Mouse (Mus musculus) layer of hippocampus, postnatal 25 days (tissue): ENCODE results near the gene Ppp3ca. TPM values are rescaled to one million over a fixed set of nuclear protein-coding genes. Genes with fewer than 3 reads are reported as not detected.

Source experiments
- DNase-seq, 2 experiments: peaks; one replicate each; pipeline ENCODE4 v3.0.0; 2022; ENCODE audit warnings: mixed read lengths in 2 of 2, low spot score in 1 of 2; ENCODE audit errors: extremely low spot score in 1 of 2
- total RNA-seq, 2 experiments: library from RNA; stranded (reverse); gene quantifications; 2 replicates each; pipeline ENCODE4 v1.2.3; 2021

Gene Ppp3ca
- total RNA-seq, 2 experiments from 2014 or later, result 1,252 to 1,286 TPM

DNA sequence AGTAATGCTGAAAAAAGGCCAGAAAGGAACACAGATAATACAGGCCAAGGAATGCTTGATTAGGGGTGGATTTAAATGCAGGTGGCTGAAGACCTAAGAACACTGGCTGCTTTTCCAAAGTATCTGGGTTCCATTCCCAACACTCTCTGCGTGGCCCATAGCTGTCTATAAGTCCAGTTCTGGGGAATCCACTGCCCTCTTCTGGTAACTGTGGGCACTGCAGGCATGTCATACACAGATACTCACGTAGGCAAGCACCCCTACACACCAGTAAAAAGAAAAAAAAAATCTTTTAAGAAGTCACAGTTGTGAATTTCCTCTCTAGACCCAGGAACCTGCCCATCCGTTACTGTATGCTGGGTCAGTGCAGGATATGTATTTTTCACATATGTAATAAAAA, 167.7 kb downstream of the Ppp3ca start:
- DNase-seq, result peak in 1 of 2 experiments; percentile 61

DNA sequence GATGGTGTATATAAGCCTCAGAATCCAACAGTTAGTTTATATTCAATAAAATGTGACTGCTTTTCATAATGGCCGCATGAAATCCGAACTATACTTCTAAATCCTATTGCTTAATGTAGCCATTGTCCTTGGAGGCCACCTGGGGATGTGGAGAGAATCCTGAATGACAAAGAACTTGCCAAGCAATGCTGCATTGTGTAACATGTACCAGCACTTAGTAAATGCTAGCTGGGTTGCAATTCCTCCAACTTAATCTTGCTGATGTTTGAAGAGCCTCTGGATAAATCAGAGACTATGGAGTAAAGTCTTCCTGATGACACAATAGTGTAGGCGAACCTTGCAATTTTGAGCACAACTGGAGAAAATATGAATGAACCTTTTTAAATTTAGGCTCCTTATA, 171.4 kb downstream of the Ppp3ca start:
- DNase-seq, result no peak

DNA sequence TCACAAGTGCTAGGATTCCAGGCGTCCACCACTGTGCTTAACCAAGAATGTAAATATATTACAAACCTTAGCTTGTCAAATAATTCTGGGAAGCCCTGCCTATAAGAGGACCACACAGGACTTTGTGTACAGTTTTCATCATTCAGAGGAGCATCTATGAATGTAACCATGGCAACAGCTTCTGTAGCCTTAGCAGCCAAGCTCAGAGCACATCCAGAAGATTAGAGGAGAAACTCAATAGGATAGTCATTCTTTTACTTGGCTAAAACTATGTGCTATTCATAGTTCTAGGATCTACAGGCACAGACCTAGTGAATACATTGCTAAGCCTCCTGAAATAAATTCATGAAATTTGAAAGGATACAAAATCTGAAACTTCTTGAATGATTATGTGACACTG, 172.5 kb downstream of the Ppp3ca start:
- no peak for DNase-seq

DNA sequence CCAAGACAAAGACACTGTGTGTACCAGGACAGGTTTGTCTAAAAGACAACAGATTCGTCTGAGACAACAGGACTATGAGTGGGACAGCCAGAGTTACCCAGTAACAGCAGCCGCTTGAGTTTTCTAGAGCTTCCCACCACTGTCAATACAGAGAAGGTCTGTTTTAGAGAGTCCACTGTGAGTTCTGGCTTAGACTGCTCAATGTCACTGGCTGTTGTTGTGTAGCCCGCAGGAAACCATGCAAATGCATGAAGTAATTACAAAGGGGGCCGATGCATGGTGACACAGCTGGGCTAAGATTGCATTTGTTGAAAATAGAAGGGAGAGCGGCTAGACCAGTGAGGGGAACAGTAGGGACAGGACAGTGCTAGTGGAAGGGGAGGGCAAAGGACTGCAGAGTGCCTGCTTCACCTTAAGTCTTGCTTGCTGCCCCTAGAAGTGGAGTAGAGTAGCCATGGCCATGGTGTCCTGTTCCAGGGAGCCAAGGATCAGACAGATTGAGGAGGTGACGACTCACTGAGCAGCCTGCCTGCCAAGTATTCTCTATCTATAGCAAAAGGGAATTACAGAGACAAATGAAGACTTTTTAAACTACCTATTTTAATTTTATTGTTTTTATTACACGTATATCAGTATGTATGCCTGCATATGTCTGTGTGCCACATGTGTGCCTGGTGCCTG, 174.0 kb downstream of the Ppp3ca start:
- DNase-seq, result no peak

DNA sequence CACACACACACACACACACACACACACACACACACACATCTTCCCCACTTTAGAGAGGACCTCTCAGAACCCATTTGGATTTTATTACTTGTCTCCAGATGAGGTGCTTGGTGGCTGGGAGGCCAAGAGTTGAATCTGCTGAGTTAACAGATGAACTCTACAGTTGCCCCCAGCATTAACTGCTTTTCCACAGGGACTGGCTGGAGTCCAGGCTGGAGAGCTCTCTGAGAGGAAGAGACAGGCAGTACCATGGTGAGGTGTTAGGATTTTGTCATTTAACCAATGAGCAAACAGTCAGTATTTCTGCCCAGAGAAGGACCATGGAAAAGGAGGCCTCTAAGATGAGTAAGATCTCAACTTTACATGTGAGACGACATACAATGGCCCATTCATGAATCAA, 179.1 kb downstream of the Ppp3ca start:
- DNase-seq, result no peak

DNA sequence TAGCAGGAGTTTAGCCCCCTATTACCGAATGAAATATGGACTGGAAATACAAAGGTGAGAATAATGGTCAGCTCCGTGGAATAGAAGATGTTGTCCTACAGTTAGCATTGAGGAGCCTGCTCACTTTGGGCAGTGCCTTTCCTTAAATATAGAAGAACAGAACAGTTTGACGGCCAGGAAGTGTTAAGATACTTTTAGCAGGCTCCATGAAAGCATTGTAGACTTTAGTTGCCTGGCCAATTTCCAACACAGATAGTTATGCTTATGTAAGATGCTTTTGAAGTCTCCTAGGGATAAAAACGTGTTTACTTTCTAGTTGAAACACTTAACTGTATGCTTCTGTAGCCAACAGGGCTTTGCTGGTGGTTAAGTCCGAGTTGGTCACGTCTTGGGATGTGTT, 183.0 kb downstream of the Ppp3ca start:
- no peak for DNase-seq

DNA sequence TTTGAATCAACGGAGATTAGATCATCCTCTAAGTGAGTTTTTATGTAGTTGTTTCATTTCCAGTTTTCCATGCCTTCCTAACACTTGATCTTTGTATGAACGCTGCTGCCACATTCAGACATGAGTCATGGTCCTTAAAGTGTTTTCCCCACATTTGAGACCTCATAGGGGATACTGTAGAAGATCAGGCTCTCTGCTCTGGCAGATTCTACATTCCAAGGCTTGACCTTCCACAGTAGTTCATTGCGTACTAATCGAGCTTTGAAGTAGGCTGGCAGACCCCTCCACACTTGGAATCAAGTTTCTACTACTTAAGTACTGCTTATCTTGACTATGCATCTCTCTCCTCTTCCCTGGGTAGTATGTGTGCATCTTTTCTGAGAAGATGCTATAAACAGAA, 183.7 kb downstream of the Ppp3ca start:
- DNase-seq, result no peak

DNA sequence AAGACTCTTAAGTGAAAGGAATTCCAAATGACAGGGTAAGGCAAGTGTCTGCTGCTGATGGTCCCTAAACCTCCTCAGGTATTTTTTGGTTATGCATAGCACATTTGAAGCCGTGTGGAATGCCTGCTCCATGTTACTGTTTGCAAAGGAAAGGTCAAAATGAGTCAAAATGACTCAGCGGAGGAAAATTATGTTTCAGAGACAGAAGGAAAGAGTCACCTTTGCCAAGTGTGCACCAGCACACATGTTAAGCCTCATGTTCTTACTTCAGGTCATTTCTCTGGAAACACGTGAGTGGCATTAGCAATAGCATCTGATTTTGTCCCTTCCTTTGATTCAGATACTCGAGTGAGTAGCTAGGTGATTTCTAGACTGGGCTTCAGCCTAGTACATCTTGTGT, 186.1 kb downstream of the Ppp3ca start:
- DNase-seq, result no peak

DNA sequence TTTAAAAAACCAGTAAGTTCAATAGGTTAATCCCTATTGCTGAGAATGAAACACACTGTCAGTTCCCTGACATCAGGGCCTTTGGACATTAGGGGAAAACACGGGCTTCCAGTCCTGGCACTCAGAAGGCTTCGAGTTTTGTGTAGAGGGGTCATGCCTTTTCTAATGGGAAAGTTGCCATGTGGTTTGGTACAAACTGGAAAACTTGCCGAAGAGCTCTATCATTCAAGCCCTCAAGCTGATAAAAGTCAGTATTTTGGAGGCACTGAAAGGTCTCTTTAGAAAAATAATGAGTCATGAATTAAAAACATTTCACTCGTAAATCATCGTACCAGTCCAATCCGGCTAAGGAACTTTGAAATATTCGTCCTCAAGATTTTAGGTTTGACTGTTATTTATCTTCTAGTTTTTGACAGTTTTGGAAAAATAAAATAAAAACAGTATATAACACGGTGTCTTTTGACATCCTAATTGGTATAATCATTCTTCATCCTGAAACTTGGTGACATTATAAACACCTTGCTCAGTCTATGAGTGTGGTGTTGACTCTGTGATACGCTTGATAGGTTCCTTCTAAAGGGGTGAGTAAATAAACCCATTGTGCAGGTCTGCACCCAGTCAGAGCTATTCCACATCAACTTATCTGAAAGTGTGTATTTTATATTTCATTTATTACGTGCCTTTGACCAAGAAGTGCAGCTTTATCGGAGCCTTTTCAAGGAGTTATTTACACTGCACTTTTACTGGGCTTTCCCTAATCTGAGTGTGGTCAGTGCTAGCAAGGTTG, 192.3 kb downstream of the Ppp3ca start:
- no peak for DNase-seq

DNA sequence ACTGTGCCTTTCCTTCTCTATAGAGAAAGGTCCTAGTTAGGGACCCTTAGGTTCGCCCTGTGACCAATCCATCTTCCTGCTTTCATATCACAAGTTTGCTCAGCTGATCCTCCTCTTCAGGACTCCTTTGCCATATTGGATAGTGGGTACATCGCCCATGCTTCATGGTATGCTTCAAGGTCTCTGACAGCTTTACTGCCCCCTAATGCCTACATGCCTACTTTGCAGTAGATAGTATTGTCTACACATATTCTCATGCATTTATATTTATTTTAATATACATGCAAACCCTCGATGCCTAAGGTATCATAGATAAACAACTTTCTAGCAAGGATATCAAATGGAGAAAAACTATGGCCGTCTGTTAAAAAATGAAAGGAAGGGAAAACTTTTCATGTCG, 193.2 kb downstream of the Ppp3ca start:
- no peak for DNase-seq

DNA sequence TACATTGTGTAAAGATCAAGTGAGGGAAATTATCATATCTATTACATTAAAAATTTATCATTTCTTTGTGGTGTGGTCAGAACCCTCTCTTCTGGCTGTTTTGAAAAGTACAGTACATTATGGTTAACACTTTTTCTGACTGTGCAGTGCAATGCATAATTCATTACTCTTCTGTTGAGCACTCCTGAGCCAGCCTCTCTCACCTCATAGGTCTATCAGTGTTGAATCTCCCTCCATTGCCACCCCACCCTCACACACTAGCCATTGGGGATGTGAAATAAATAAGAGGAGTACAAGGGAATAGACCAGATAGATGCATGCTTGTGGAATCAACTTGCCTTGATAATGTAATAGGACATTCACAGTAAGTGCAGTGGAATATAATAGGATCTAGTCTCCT, 194.4 kb downstream of the Ppp3ca start:
- no peak for DNase-seq

DNA sequence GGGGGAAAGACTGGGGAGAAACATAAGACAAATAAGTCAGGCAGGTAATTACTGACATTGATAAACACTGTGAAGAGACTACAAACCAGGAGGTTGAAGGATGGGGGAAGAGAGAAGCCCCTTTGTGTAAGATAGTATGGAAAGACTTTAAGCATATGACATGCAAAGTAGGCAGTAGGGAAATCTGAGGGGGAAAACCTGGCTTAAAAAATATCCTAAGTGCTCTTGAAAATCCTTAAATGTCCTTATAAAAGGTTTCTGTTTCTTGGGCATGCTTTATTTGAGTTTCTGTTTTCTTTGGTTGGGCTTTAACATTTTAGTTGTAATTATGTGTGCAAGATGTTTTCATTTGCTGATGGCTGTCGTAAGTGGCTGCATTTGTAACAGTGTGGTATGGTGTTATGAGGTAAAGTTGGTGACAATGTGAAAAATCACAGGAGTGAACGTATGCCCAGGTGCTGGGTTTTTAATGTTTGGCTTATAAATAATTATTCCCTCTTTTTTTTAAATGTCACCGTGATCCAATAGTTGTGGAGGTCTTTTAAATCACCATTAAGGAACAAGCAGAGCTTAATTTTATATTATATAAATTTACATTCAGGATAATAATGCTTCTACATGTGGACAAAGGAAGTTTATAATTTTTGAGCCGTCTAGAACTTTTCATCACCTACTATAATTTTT, 195.4 kb downstream of the Ppp3ca start:
- DNase-seq, result no peak

DNA sequence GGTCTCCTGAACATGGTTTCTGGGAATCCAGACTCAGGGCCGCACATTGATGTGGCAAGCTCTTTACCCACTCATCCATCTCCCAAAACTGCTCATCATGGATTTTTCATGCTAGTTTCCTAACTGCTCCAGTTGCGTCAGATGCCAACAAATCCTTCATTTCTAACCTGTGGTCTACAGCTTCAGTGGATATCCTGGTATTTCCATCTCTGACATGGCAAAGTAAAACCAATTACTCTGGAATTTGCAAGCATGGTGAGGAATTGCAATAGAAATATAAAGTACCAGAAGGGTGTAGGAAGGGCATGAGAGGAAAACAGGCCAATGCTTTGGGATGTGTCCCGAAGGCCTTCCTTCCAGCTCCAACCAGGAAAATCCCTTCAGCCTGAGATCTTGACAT, 196.2 kb downstream of the Ppp3ca start:
- DNase-seq, result no peak

DNA sequence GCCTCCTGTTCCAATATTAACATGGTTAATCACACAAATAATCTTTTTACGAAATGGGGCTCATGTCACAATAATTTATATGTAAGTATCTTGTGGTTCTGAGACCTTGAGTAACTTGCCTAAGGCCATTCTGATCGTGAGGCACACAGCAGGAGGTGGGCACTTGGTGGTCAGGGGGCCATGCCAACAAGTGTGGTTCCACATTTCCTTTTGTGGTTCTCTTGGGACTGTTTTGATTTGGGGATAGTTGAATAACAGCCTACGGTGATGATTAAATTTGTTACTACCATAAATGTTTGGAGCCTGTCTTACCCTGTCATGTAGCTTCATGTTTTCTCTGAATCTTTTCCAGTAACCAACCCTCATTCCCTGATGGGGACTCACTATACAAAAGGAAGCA, 196.6 kb downstream of the Ppp3ca start:
- no peak for DNase-seq

DNA sequence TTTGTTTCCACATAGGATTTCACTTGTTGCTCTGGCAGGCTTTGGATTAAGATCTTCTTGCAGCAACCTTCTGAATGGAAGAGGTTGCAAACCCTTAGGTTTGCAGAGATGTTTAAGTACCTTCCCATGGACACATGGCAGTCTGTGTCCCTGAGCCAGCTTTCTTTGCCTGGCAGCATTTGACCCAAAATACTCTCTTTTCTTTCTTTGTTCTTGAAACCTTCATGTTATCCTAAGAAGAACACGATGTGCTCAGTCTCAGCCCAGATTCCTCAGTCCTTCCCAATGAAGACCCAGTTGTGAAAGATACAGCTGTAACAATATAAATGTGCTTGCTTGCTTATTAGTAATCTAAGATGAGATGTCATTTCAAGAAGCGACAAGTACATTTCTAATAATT, 197.4 kb downstream of the Ppp3ca start:
- no peak for DNase-seq

DNA sequence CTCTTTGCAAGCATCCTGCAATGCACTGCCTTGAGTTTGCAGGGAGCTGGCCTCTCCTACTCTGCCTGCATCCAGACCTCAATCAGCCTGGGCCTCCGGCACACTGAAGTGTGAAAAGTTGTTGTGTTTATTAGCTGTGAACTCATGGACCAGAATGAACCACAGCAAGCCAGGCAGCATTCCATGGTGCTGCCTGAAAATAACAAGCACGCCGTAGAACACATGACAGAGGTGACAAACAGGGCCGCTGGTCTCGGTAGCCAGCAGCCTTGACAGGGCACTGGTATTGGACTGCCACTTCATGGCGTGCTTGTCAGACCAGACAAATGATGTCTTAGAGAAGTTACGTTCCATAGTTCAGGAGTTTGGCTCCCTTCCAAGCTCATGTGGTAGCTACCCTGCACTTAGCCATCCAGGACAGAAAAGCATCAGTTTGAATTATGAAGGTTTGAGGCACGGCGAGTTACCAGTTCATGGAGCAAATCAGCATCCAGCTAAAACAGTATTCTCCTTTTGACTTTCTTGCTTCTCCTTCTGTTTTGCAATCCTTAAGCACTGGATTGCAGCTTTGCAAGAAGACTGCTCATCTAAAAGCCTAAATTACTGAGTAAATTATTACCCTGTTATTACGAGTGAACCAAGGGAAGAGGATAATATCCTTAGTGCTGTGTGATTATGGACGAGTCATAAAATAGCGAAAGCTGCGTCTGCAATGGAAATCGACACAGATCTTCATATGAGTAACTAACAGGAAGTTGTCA, 202.0 kb downstream of the Ppp3ca start:
- DNase-seq, result no peak

DNA sequence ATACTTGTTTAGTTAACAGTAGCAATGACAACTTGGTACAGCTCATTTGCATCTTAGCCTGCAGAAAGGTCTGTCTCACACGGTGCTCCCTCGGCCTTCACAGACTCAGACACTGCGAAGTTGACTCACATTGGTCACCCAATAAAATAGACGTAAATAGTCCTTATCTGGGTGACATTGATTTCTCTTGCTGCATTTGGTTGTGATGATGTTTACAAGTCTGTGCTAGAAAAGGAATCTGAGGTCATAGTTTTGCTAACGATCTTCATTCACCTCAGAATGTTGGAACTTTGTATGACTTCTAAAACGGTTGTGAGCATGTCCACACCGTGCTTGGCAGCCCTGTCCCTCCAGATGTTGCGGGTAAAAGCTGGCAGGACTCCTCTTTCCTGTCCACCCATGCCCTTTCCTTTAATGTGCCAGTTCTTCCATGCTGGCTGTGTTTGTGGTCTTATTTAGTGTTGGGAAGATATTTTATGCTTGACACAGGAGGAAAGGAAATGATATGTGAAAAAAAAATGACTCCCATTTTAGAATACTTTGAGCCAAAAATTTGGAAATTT, 202.7 kb downstream of the Ppp3ca start:
- no peak for DNase-seq

DNA sequence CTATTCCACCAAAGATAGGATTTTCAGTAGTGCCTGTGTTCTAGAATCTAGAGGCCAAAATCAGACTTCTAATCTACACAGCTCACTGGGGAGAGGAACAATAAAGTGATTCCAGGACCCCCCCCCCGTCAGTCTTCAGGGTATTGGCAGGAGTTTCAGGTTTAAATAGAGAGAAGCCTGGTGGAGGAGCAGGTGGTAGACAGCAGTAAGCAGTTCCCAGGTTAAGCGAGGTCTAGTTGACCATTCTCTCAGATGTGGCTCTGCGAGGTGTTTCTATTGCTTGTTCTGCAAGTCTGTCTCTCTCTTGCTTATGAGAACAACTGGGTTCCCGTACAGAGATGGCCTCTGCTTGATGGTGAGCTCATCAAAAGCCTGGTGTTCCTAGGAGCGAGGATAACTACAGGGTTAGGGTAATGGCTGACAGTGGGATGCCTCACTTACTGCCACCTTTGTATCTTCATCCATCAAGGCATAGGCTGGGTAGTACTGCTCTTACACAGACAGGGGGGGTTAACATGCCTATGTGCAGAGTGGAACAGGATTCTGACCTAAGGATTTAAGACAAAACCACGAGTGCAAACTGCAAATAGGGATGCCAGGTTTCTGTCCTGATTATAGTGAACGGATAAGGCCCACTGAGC, 204.0 kb downstream of the Ppp3ca start:
- DNase-seq, result no peak

DNA sequence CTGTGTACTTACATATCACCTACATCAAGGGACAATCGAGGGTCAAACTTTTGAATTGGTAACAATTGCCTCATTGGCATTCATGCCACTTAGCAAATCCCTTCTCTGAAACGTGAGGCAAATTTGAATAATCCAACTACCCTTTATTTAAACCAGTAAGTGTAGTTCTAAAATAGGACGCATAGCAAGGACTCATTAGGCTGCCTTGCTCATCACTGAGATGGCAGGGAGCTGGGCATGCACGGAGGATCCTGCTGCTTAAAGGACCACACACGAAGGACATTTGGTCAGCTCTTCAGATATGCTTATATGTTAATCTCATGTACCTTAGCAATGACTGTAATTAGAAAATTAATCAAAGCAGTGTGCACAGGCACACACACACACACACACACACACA, 204.6 kb downstream of the Ppp3ca start:
- DNase-seq, result no peak

DNA sequence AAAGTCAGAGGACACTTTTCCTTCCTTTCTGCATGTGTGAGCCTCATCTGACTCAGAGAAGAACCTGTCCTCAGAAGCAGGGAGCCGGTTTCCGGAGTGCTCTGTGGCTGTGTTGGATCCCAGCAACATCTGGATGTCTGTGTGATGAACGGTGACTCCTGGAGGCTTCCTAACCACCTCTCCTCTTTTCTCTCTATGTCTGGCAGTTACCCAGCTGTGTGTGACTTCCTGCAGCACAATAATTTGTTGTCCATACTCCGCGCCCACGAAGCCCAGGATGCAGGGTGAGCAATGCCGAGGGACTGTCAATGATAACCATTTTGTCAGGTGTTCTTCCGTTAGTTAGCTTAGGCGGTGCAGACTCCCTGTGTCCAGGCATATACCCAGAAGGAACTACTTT, 217.8 kb downstream of the Ppp3ca start:
- no peak for DNase-seq
